Mouse (Mus musculus) embryonic facial prominence, embryonic 15.5 days (tissue): ENCODE results near the gene Cxcr4. TPM values are rescaled to one million over a fixed set of nuclear protein-coding genes. Genes with fewer than 3 reads are reported as not detected.
"Not testable (repeated sequence)": the region's sequence is repeated elsewhere in the genome, so short reads cannot be mapped to it uniquely, and the experiment has no call there.

Experiments used
- ATAC-seq: fragments of 200-750 bp; cut with Nextera tagmentation; 2 replicates; pipeline ENCODE4 v1.8.0; 2017; ENCODE audit warnings: low read depth, moderate TSS enrichment; ENCODE audit not compliant: insufficient number of reproducible peaks, low FRiP score, low TSS enrichment
- H3K27ac ChIP-seq: fragments of 300-500 bp; sonication (generic); replicated peaks from 2 replicates; pipeline ENCODE4 v1.5.1; 2015; ENCODE audit warnings: mild to moderate bottlenecking, inconsistent platforms
- H3K27me3 ChIP-seq: fragments of 300-500 bp; sonication (generic); 2 replicates; pipeline ENCODE4 v1.6.1; 2015; ENCODE audit warnings: inconsistent platforms
- H3K36me3 ChIP-seq: fragments of 300-500 bp; sonication (generic); 2 replicates; pipeline ENCODE4 v1.6.1; 2015; ENCODE audit warnings: mild to moderate bottlenecking, inconsistent platforms
- H3K4me1 ChIP-seq: fragments of 300-500 bp; sonication (generic); 2 replicates; pipeline ENCODE4 v1.6.1; 2015; ENCODE audit warnings: inconsistent platforms
- H3K4me2 ChIP-seq: fragments of 300-500 bp; sonication (generic); replicated peaks from 2 replicates; pipeline ENCODE4 v1.6.1; 2015; ENCODE audit warnings: mild to moderate bottlenecking, inconsistent platforms
- H3K4me3 ChIP-seq: fragments of 300-500 bp; sonication (generic); replicated peaks from 2 replicates; pipeline ENCODE4 v1.5.1; 2015; ENCODE audit warnings: mild to moderate bottlenecking, inconsistent platforms
- H3K9ac ChIP-seq: fragments of 300-500 bp; sonication (generic); 2 replicates; pipeline ENCODE4 v1.6.1; 2015; ENCODE audit warnings: inconsistent platforms
- H3K9me3 ChIP-seq: fragments of 300-500 bp; sonication (generic); replicated peaks from 2 replicates; pipeline ENCODE4 v1.6.1; 2016; ENCODE audit warnings: inconsistent platforms
- WGBS: fragments of 180-500 bp; shearing (Covaris S2); methylation state at CpG from one replicate; pipeline ENCODE4 v1.1.7; 2015; 5-methylcytosine and 5-hydroxymethylcytosine counted together
- polyA plus RNA-seq: library from polyadenylated mRNA; unstranded; fragments of >200 nt; fragmentation: Nextera tagmentation; extraction: Ambion mirVana; gene quantifications from 2 replicates; pipeline ENCODE4 v1.2.1, GENCODE M21; 2015

Gene Cxcr4
- polyA plus RNA-seq, 1 experiment from 2014 or later, result 5.8 TPM

DNA sequence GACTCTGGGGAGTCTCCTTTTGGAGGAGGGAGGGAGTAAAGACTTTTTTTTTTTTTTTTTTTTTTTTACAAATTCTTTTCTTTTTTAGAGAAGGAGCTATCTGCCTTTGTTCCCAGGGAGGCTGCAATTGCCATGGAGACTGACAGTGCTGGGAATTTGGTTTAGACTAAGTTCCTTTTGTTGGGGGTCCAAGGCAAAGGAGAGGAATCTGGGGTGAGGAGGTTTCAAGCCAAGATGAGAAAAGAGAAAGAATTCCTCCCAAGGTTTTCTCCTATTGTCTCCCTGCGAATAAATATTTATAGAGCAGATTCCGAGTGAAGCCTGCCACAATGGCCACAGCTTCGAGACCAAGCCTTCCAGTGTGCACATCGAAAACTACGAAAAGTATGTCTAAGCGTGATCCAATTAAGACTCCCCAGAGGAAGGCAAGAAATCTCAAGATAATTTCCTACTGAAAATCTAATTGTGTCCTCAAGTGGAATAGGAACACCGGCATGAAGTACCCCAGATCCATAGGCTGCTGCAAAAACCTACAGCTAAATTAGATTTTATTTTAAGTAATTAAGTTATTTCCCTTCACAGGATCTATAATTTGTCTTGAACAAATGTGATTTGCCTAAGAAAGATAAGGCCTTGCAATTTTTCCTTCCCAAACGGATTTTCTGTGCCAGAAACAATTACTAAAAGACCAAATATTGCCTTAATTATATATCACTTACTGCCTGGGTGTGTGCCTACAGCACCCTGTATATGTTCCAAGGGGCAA, 5.7 kb downstream of the Cxcr4 start:
- WGBS, result 45% methylated on average over 8 of the region's 8 CpGs

DNA sequence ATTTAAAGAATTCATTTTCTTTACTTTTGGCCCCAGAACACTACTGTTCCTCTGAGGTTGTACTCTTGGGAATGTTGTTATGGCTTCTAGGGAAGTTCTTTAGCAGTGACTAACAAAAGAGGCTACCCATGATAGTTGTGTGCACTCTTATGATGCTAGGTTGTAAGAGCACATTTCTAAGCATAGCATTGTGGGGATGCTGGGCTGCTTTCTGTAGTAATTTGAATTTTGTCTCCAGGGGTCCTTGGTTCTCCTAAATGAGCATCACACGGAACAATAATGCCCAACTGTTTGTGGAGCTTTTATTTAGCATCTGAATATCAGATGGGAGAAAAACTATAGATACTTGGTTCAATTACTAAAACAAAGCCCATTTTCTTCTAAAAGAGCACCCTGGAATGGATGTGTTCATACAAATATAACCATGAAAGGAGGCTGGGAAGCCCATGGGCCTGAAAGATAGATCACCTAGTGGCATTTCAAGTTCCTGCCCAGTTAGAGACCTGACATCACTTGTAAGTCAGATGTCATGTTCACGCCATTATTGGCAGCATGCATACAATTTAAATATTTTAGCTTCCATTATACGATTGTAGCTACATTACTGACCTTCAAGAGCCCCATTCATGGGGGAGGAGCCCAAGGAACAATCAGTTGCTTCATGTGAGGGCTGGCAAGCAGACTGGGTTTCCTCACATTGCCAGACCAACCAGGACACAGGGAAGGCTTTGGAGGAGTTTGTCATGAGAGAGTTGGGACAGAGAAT, 6.5 kb downstream of the Cxcr4 start:
- Histone ChIP-seq H3K27ac (no peak overlapping the region), H3K4me2 (no peak overlapping the region), H3K9ac (no peak overlapping the region), H3K4me1 (peaks cover 5% of the 10 kb centered on the region; the same call in 1 of the 2 replicates), H3K4me3 (no peak overlapping the region), H3K27me3 (peaks cover 12% of the 10 kb centered on the region), H3K36me3 (no peaks in the 10 kb centered on the region), H3K9me3 (no peaks in the 10 kb centered on the region)
- no peak for ATAC-seq
- WGBS, result 56% methylated on average over 3 of the region's 3 CpGs

More for the DNA sequence above, 5.7 kb downstream of the Cxcr4 start:
- no peak overlapping the region for H3K9ac ChIP-seq
- peaks cover 11% of the 10 kb centered on the region for H3K4me1 ChIP-seq
- H3K9me3 ChIP-seq, result no peaks in the 10 kb centered on the region
- peaks cover 14% of the 10 kb centered on the region for H3K27me3 ChIP-seq
- no peak overlapping the region for H3K4me2 ChIP-seq
- no peak overlapping the region for H3K27ac ChIP-seq
- ATAC-seq, result no peak
- no peak overlapping the region for H3K4me3 ChIP-seq
- H3K36me3 ChIP-seq, result no peaks in the 10 kb centered on the region

GRCm38 (mm10) chr1:128584716-128585115, 7.4 kb downstream of the Cxcr4 start:
- not testable (repeated sequence) for H3K4me2 ChIP-seq, H3K9me3 ChIP-seq, H3K4me1 ChIP-seq, ATAC-seq, H3K9ac ChIP-seq, H3K4me3 ChIP-seq, H3K36me3 ChIP-seq, H3K27me3 ChIP-seq, H3K27ac ChIP-seq
- WGBS, result 84% methylated on average over 1 of the region's 1 CpGs

GRCm38 (mm10) chr1:128583279-128583872, 8.7 kb downstream of the Cxcr4 start:
- no peak for ATAC-seq
- 0 out of 2 replicates have a peak, but pooled peaks cover 4% of the 10 kb centered on the region for H3K4me1 ChIP-seq
- H3K9me3 ChIP-seq, result no peaks in the 10 kb centered on the region
- no peak overlapping the region for H3K4me2 ChIP-seq
- 44% methylated on average over 6 of the region's 6 CpGs for WGBS
- no peak overlapping the region for H3K4me3 ChIP-seq
- no peak overlapping the region for H3K27ac ChIP-seq
- no peaks in the 10 kb centered on the region for H3K27me3 ChIP-seq
- no peak overlapping the region for H3K9ac ChIP-seq
- no peaks in the 10 kb centered on the region for H3K36me3 ChIP-seq

- Histone ChIP-seq H3K4me3 (no peak overlapping the region), H3K9ac (no peak overlapping the region), H3K4me2 (no peak overlapping the region), H3K9me3 (no peaks in the 10 kb centered on the region), H3K36me3 (no peaks in the 10 kb centered on the region), H3K27ac (no peak overlapping the region), H3K27me3 (no peaks in the 10 kb centered on the region), H3K4me1 (0 out of 2 replicates have a peak, but pooled peaks cover 4% of the 10 kb centered on the region)
- 73% methylated on average over 3 of the region's 3 CpGs for WGBS
- ATAC-seq, result no peak
These were observed 11.8 kb downstream of the Cxcr4 start for GRCm38 (mm10) chr1:128580321-128580720.

DNA sequence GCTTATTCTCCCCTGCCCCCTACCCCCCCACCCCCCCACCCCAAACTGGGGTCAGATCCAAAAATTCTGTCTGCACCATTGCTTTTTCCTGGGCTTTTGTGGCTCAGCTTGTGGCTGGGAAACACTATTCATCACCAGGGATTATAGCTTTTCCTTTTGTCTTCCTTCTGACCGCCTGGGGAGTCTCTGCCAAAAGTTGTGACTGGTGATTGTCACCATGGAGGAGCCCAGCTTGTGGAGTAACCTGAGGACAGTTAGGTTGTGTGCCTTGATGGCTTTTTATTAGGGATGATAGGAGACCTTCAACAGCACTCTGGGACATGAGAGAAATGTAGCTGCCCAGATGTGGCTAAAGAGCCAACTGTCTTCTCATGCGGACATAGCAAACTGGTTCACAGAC, 13.6 kb downstream of the Cxcr4 start:
- Histone ChIP-seq H3K36me3 (no peaks in the 10 kb centered on the region), H3K9me3 (no peaks in the 10 kb centered on the region), H3K4me1 (0 out of 2 replicates have a peak, but pooled peaks cover 1% of the 10 kb centered on the region), H3K4me2 (no peak overlapping the region), H3K27ac (no peak overlapping the region), H3K4me3 (no peak overlapping the region), H3K9ac (no peak overlapping the region), H3K27me3 (no peaks in the 10 kb centered on the region)
- 57% methylated on average over 2 of the region's 2 CpGs for WGBS
- ATAC-seq, result no peak

DNA sequence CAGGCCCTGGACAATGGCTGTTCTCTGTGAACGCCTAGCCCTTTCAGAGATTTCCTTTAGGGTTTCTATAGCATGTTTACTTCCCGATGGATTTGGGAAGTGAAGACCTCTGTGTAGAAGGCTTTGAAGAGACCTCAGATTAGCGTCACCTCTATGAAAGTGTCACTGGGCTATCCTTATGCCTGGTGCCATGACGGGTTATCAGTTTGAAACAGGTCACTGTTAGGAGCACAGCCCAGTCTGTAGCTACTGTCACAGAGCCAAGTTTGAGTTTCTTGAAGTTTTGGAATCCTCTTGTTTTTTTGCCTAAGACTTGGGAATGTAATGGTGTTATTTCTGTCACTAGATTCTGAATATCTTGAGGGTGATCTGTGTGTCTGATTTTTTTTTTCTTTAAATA, 17.0 kb downstream of the Cxcr4 start:
- no peak overlapping the region for H3K27ac ChIP-seq
- no peaks in the 10 kb centered on the region for H3K9me3 ChIP-seq
- no peaks in the 10 kb centered on the region for H3K36me3 ChIP-seq
- 83% methylated on average over 4 of the region's 4 CpGs for WGBS
- H3K4me3 ChIP-seq, result no peak overlapping the region
- H3K4me2 ChIP-seq, result no peak overlapping the region
- no peaks in the 10 kb centered on the region for H3K4me1 ChIP-seq
- H3K27me3 ChIP-seq, result no peaks in the 10 kb centered on the region
- H3K9ac ChIP-seq, result no peak overlapping the region
- no peak for ATAC-seq

- Histone ChIP-seq H3K4me2 (no peak overlapping the region), H3K27me3 (no peaks in the 10 kb centered on the region), H3K9ac (no peak overlapping the region), H3K36me3 (no peaks in the 10 kb centered on the region), H3K27ac (no peak overlapping the region), H3K9me3 (no peaks in the 10 kb centered on the region), H3K4me3 (no peak overlapping the region), H3K4me1 (no peaks in the 10 kb centered on the region)
- 80% methylated on average over 3 of the region's 3 CpGs for WGBS
- no peak for ATAC-seq
These were observed 21.1 kb downstream of the Cxcr4 start for GRCm38 (mm10) chr1:128571033-128571432.

DNA sequence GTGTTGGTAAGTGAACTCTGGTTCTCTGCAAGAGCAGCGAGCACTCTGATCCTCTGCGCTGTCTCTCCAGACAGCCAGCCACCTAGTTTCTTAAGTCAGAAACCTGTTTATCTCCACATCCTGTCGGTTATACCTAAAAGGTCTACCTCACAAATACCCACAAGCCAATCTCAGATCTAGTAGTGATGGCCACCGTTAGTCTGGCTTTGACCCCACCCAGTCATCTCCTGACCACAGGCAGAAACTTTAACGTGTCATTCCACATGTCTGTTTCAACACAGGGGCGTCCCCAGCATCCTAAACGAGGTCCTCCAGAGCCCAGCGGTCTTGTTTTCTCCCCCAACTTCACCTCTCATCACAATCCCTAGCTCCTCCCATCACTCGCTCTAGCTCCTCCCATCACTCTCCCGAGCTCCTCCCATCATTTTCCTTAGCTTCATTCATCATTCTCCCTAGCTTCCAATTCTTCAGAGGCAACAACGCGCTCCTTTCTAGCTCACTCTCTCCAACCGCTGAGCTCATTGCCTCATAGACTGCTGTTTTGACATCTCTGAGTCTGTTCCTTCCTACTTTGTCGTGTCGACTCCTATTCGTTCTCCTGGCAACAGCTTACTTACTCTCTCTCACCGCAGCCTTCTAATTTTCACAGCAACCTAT, 22.0 kb downstream of the Cxcr4 start:
- H3K4me2 ChIP-seq, result no peak overlapping the region
- no peaks in the 10 kb centered on the region for H3K9me3 ChIP-seq
- no peaks in the 10 kb centered on the region for H3K27me3 ChIP-seq
- no peak overlapping the region for H3K27ac ChIP-seq
- WGBS, result 79% methylated on average over 17 of the region's 17 CpGs
- no peaks in the 10 kb centered on the region for H3K36me3 ChIP-seq
- H3K4me3 ChIP-seq, result no peak overlapping the region
- ATAC-seq, result no peak
- H3K9ac ChIP-seq, result no peak overlapping the region
- no peaks in the 10 kb centered on the region for H3K4me1 ChIP-seq

GRCm38 (mm10) chr1:128567224-128568197, 24.6 kb downstream of the Cxcr4 start:
- H3K9ac ChIP-seq, result no peak overlapping the region
- H3K4me3 ChIP-seq, result no peak overlapping the region
- H3K27ac ChIP-seq, result no peak overlapping the region
- ATAC-seq, result no peak
- WGBS, result 74% methylated on average over 12 of the region's 12 CpGs
- H3K4me1 ChIP-seq, result no peaks in the 10 kb centered on the region
- no peaks in the 10 kb centered on the region for H3K36me3 ChIP-seq
- H3K9me3 ChIP-seq, result no peaks in the 10 kb centered on the region
- H3K27me3 ChIP-seq, result no peaks in the 10 kb centered on the region
- no peak overlapping the region for H3K4me2 ChIP-seq
